Mouse (Mus musculus) midbrain, embryonic 11.5 days (tissue): ENCODE measurements around the gene Zfp872. TPM values are rescaled to one million over a fixed set of nuclear protein-coding genes. Genes with fewer than 3 reads are reported as not detected.

Experiments used
- ATAC-seq: fragments of 200-750 bp; cut with Nextera tagmentation; 2 replicates; pipeline ENCODE4 v1.8.0; 2017; ENCODE audit warnings: moderate TSS enrichment, moderate library complexity; ENCODE audit not compliant: low FRiP score
- DNase-seq: peaks from one replicate; pipeline ENCODE4 v3.0.0; 2015; ENCODE audit warnings: low spot score; ENCODE audit errors: missing footprints
- H3K27ac ChIP-seq: fragments of 300-500 bp; sonication (generic); 2 replicates; pipeline ENCODE4 v1.5.1; 2014; ENCODE audit warnings: low read depth, low read length
- H3K27me3 ChIP-seq: fragments of 300-500 bp; sonication (generic); 2 replicates; pipeline ENCODE4 v1.6.1; 2014; ENCODE audit warnings: mild to moderate bottlenecking, low read length, moderate library complexity, mixed read lengths; ENCODE audit not compliant: control insufficient read depth, insufficient read depth
- H3K36me3 ChIP-seq: fragments of 300-500 bp; sonication (generic); 2 replicates; pipeline ENCODE4 v1.6.1; 2014; ENCODE audit warnings: mild to moderate bottlenecking, low read length, moderate library complexity, mixed read lengths; ENCODE audit not compliant: control insufficient read depth, insufficient read depth
- H3K4me1 ChIP-seq: fragments of 300-500 bp; sonication (generic); 2 replicates; pipeline ENCODE4 v1.6.1; 2014; ENCODE audit warnings: low read length; ENCODE audit not compliant: control insufficient read depth, insufficient read depth
- H3K4me2 ChIP-seq: fragments of 300-500 bp; sonication (generic); 2 replicates; pipeline ENCODE4 v1.6.1; 2014; ENCODE audit warnings: mild to moderate bottlenecking, moderate library complexity
- H3K4me3 ChIP-seq: fragments of 300-500 bp; sonication (generic); 2 replicates; pipeline ENCODE4 v1.5.1; 2014; ENCODE audit warnings: low read depth, low read length
- H3K9ac ChIP-seq: fragments of 300-500 bp; sonication (generic); 2 replicates; pipeline ENCODE4 v1.6.1; 2014; ENCODE audit warnings: low read length
- H3K9me3 ChIP-seq: fragments of 300-500 bp; sonication (generic); 2 replicates; pipeline ENCODE4 v1.6.1; 2016; ENCODE audit warnings: low read length; ENCODE audit not compliant: control insufficient read depth
- WGBS: fragments of 180-500 bp; shearing (Covaris S2); extraction: QIAGEN DNeasy Blood & Tissue Kit; methylation state at CpG from one replicate; pipeline ENCODE4 v1.1.7; 2014; 5-methylcytosine and 5-hydroxymethylcytosine counted together
- polyA plus RNA-seq: library from polyadenylated mRNA; unstranded; fragments of >200 nt; fragmentation: Nextera tagmentation; extraction: Ambion mirVana; gene quantifications from 2 replicates; pipeline ENCODE4 v1.2.1, GENCODE M21; 2014

The Zfp872 gene
- polyA plus RNA-seq, 1 experiment from 2014 or later, result 0.23 TPM

DNA sequence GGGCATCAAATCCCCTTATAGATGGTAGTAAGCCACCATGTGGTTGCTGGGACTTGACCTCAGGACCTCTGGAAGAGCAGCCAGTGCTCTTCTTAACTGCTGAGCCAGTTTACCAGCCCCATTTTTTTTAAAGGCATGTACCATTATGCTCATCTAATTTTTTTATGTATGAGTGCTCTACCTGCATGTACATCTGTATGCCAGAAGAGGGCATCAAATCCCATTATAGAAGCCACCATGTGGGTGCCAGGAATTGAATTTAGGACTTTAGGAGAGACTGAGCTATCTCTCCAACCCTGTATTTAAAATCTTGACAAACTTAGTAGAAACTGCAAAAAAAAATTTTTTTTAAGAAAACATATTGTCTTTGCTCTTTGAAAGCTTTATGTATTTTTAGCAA lies 42.7 kb downstream of the Zfp872 start:
- ATAC-seq (no peak), DNase-seq (no peak)
- H3K27ac ChIP-seq, result no peak overlapping the region
- no peaks in the 10 kb centered on the region for H3K9me3 ChIP-seq
- peaks cover 3% of the 10 kb centered on the region; the same call in 1 of the 2 replicates for H3K36me3 ChIP-seq
- no peak overlapping the region for H3K4me3 ChIP-seq
- no peak overlapping the region for H3K9ac ChIP-seq
- H3K4me1 ChIP-seq, result peaks cover 4% of the 10 kb centered on the region; the same call in 1 of the 2 replicates
- H3K4me2 ChIP-seq, result no peak overlapping the region
- H3K27me3 ChIP-seq, result no peaks in the 10 kb centered on the region

GRCm38 (mm10) chr9:22240001-22240400 lies 52.1 kb downstream of the Zfp872 start:
- DNase-seq (no peak), ATAC-seq (no peak)
- H3K27me3 ChIP-seq, result no peaks in the 10 kb centered on the region
- H3K36me3 ChIP-seq, result peaks cover 13% of the 10 kb centered on the region; the same call in 1 of the 2 replicates
- no peaks in the 10 kb centered on the region for H3K9me3 ChIP-seq
- H3K4me2 ChIP-seq, result no peak overlapping the region
- no peak overlapping the region for H3K4me3 ChIP-seq
- no peak overlapping the region for H3K27ac ChIP-seq
- no peaks in the 10 kb centered on the region for H3K4me1 ChIP-seq
- 94% methylated on average over 4 of the region's 4 CpGs for WGBS
- H3K9ac ChIP-seq, result no peak overlapping the region

DNA sequence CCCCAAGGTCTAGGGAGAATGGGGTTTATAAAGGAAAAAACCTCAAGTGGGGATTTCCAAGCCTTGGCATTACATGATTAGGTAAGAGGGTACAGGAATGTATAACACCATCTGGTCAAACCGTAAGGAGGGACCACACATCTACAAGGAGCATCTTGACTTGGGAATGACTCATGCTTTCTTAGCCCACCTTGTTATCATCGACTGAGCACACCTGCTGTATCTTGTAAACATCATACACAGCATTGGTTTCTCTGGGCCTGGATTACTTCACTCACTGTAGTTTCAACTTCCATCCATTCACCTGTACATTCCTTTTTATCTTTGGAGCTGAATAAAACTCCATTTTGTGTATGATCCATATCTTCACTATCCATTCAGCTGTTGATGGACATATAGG lies 56.4 kb downstream of the Zfp872 start:
- 91% methylated on average over 2 of the region's 2 CpGs for WGBS
- Histone ChIP-seq H3K9me3 (peaks cover 3% of the 10 kb centered on the region; the same call in 1 of the 2 replicates), H3K4me2 (no peak overlapping the region), H3K4me3 (no peak overlapping the region), H3K36me3 (peaks cover 18% of the 10 kb centered on the region), H3K9ac (no peak overlapping the region), H3K4me1 (no peaks in the 10 kb centered on the region), H3K27me3 (no peaks in the 10 kb centered on the region), H3K27ac (no peak overlapping the region)
- no peak for DNase-seq
- ATAC-seq, result no peak

Other genes starting within 250 kb of the Zfp872 start
- gene Swsap1, start 232.3 kb upstream of the Zfp872 start, polyA plus RNA-seq, result 20.3 and 22.3 TPM in 2 replicates
- gene Epor, start 224.6 kb upstream of the Zfp872 start, polyA plus RNA-seq, result 3.4 and 5.2 TPM in 2 replicates
- gene Rgl3, start 198.6 kb upstream of the Zfp872 start, polyA plus RNA-seq, result 0.97 and 2.2 TPM in 2 replicates
- 4.7 and 6.3 TPM in 2 replicates for gene Ccdc151, start 185.5 kb upstream of the Zfp872 start, polyA plus RNA-seq
- gene Prkcsh, start 185.3 kb upstream of the Zfp872 start, polyA plus RNA-seq, result 85.5 and 86.9 TPM in 2 replicates
- 49.8 and 53.9 TPM in 2 replicates for gene Elavl3, start 136.1 kb upstream of the Zfp872 start, polyA plus RNA-seq
- not detected in 2 replicates for gene Gm49318, start 116.8 kb upstream of the Zfp872 start, polyA plus RNA-seq
- 7.6 and 7.9 TPM in 2 replicates for gene Zfp653, start 116.7 kb upstream of the Zfp872 start, polyA plus RNA-seq
- gene Ecsit, start 102.7 kb upstream of the Zfp872 start, polyA plus RNA-seq, result 31.2 and 31.5 TPM in 2 replicates
- 1.3 and 1.6 TPM in 2 replicates for gene Cnn1, start 88.9 kb upstream of the Zfp872 start, polyA plus RNA-seq
- gene Elof1, start 70.9 kb upstream of the Zfp872 start, polyA plus RNA-seq, result 208 and 225 TPM in 2 replicates
- 15.4 and 19.7 TPM in 2 replicates for gene Acp5, start 52.4 kb upstream of the Zfp872 start, polyA plus RNA-seq
- 63.9 and 66.6 TPM in 2 replicates for gene Pigyl, start 31.2 kb upstream of the Zfp872 start, polyA plus RNA-seq
- 11.3 and 11.8 TPM in 2 replicates for gene Zfp809, start 37.6 kb downstream of the Zfp872 start, polyA plus RNA-seq
- 6.7 TPM in 2 replicates for gene Zfp599, start 71.8 kb downstream of the Zfp872 start, polyA plus RNA-seq
- gene Zfp810, start 119.6 kb downstream of the Zfp872 start, polyA plus RNA-seq, result 25.9 and 27.4 TPM in 2 replicates
- 40.9 and 45.8 TPM in 2 replicates for gene Anln, start 201.1 kb downstream of the Zfp872 start, polyA plus RNA-seq
- gene 9530077C05Rik, start 223.4 kb downstream of the Zfp872 start, polyA plus RNA-seq, result 11.1 and 13.6 TPM in 2 replicates